Mouse (Mus musculus) frontal cortex, adult 2 months (tissue): Measurements from ENCODE around the gene Tm6sf1. TPM values are rescaled to one million over a fixed set of nuclear protein-coding genes. Genes with fewer than 3 reads are reported as not detected.

Experiments
- DNase-seq, 2 experiments: peaks; one replicate each; pipeline ENCODE4 v3.0.0; 2022; ENCODE audit warnings: low spot score in 1 of 2; ENCODE audit errors: extremely low spot score in 1 of 2
- polyA plus RNA-seq: library from polyadenylated mRNA; depleted of rRNA; stranded (reverse); fragments of >200 nt; gene quantifications from 2 replicates; pipeline ENCODE4 v1.2.3, GENCODE M21; 2012

Tm6sf1 gene
- polyA plus RNA-seq, 1 experiment = 76.4 TPM

- DNase-seq = no peak
Measured at GRCm38 (mm10) chr7:81849633-81850032, 9.2 kb upstream of the Tm6sf1 start.

DNA sequence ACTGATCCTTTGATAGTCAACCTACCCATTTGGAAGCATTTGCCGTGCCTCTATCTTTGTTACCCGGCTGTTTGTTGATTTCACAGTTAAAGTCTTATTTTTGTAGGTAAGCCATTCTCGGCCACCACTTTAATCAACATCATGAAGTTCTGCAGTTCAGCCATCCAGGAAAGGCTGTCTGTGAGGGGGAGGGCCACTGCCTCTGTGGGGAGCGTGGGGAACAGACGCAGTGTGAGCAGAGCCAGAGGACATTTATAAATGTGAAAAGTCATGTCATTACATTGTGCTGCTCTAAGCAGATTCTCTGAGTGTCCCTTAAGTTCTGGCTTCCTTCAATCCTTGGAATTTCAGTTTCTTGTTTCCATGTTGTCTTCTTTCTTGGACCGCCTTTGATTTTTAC lies 8.6 kb upstream of the Tm6sf1 start:
- no peak for DNase-seq

- DNase-seq = no peak
Measured at GRCm38 (mm10) chr7:81851706-81852105, 7.1 kb upstream of the Tm6sf1 start.

DNA sequence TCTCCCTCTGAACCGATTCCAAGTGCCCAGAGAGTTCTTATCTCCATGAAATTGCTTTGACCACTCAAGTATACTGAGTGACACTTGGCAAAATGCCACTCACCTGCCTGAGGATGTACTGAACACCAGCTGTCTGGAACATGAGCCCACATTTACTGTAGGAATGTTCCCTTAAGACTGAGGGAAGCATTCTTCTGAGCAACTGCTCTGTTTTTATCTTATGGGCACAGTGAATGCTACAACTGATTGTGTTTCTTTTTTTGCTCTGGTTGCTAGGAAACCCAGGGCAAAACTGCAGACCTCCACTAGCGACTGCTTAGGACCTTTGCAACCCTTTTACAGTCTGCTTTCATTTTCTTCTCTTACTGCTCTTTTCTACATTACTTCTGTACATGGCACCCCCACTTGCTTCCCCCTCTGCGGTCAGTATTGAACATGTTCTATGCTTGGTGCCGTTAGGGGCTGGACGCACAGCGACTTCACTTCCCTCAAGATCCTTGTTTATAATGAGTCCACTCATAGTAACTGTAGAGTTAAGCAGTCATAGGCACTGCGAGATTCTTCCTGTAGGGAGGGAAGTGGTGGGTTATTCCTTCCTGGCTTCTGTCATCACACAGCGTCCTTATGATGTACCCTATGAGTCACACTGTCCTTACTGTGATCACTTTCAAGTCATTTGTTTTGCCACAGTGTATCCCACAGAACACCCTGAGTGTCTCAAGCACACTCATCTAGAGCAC lies 4.1 kb upstream of the Tm6sf1 start:
- no peak for DNase-seq

DNA sequence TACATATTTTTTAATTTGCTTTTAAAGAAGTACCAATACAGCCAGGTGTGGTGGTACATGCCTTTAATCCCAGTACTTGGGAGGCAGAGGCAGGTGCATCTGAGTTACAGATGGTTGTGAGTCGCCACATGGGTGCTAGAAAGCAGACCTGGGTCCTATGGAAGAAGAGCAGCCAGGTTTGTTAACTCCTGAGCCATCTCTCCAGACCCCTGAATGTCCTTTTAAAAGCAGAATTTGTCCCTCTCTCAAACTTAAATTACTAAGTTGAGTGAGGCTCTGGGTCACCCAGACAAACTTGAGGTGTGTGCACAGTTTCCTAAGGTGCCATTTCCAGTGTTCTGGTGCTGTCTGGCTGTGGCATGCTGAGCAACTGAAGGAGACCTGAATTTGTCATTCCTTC lies 3.1 kb upstream of the Tm6sf1 start, which contains the start of gene Gm10160:
TSS of gene Gm10160 (minus strand) at position 101 of the 400 bp plus-strand sequence.
- no peak for DNase-seq

DNA sequence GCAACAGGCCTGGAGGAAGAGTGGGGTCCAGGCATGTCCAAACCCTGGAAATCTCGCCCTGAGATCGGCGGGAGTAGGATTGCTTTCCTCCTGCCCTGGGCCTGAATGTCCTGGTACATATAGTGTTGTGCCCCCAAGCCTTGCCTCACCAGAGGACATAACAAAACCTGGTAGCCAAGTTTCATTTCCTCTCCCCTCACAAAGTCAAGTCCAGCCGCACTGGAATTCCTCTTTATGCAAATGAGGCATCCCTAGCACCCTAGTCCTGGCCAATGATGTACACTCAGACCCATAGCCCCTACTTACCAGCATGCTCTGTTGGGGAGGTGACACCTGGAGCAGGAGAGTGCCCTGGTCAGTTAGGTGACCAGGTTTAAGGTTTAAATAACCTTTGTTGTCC lies 2.6 kb upstream of the Tm6sf1 start:
- DNase-seq = no peak

- no peak for DNase-seq
Measured at GRCm38 (mm10) chr7:81858236-81858635, 565 bp upstream of the Tm6sf1 start.

- DNase-seq = no peak
Measured at GRCm38 (mm10) chr7:81860071-81860470, 1.3 kb downstream of the Tm6sf1 start.

GRCm38 (mm10) chr7:81860996-81861395 lies 2.2 kb downstream of the Tm6sf1 start:
- DNase-seq = no peak

- no peak for DNase-seq
Measured at GRCm38 (mm10) chr7:81861461-81861860, 2.7 kb downstream of the Tm6sf1 start.

DNA sequence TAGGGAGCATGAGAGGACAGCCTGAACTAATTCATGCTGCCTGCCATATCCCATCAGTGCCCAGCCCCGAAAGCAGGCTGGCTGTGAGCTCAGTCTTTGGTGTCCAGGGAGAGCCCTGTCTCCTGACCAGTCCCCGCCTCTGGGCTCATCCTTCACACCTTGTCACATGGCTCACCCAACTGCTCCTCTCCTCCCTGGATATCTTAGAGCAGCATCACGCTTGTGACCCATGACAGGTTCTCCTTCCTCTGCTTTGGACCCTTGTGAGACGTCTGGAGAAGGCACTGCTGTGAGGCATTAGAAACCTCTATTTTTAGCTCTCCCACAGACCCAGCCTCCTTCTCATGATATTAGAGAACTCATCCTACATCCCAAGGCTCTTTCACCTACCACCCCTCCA lies 3.1 kb downstream of the Tm6sf1 start:
- no peak for DNase-seq

DNA sequence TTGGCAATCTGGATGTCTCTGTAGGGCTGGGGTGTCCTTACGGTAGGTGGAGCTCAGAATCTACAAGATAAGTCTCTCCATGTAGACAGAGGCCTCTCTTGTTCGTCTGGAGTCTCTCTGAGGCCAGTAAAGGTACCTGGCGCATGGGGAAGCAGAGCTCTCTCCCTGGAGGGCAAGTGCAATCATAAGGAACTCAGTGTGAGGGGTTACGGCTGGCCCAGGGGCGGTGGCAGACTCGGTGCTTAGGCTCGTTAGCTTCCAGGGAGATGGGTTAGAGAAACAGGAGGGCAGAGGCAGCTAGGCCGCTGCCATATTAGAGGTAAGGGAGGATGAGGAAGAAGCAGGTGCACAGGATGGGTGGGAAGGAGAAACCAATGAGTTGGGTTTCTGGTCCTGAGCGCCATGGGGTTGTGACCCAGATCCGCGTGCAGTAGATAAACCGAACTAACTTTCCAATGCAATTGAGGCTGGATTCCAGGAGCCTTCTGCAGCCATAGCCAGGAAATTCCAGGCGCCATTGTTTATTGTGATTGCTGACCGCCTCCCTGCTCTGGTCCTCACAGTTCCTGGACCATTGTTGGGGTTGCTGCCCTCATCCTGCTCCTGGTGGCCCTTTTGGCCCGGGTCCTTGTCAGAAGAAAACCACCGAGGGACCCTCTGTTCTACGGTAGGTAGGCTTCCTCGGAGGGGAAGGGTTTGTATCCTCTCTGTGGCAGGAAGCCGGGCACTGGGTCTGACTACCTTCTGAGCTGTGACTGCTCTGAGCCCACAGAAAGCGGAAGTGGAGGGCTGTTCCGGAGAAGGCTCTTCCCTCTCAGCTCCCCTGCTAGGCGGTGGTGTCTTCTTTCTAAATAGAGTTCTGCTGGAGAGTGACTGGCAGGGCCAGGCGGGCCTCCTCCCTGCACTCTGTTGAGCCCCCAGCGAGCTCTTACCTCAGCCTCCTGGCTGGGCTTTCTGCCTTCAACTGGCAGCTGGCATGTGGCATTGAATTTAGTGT lies 4.1 kb downstream of the Tm6sf1 start:
- DNase-seq = no peak

GRCm38 (mm10) chr7:81864552-81864951 lies 5.8 kb downstream of the Tm6sf1 start:
- DNase-seq = no peak

DNA sequence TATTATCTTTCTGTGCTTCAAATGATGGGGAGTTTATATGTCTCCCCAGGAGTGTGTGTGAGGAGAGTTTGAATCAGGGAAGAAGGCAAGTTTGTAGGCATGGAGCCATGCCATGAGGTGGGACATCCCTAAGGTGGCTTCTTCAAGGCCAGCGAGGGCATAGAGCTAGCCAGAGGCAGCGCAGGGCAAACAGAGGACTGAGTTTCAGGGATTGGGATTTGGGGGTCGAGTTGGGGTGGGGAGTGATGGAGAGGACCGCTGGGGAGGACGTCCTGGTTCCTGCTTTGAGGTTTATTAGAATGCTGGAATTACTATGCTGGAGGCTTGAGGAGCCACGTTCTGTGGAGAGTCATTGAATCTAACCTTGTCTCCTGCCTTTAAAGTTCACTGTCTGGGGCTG lies 7.1 kb downstream of the Tm6sf1 start:
- no peak for DNase-seq

DNA sequence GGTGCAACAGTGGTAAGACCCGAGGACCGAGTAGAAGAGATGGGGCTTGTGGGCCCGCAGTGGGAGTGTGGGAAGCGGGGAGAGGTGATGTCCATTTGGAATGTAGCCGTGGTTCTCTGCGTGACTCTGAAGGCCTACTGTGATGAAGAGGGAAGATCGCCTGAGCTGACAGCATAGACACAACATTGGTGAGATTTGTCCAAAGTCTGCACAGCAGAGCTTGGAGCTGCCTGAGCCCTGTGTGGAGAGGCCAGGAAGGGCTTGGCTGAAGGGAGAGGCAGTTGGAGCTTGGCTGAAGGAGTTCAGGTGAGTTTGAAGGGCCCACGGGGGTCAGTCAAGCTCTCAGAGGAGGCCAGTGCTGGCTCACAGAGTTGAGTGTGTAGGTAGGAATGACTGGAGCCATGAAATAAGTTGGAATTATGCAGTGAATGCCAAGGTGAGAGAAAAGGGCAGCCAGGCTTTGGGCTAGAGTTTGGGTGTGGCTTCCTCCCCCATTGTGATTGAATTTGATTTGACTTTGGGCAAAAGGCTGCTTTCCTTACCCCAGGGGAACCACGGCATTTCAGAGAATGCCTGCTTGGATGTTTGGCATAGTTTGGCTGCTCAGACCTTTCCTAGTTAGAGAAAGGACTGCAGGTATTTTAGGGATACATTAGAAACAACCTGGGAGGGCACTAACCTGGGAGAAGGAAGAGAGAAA lies 8.6 kb downstream of the Tm6sf1 start:
- DNase-seq = no peak

GRCm38 (mm10) chr7:81868158-81868557 lies 9.4 kb downstream of the Tm6sf1 start:
- DNase-seq = peak in 1 of 2 experiments; percentile 75

- no peak for DNase-seq
Measured at GRCm38 (mm10) chr7:81872493-81873013, 13.8 kb downstream of the Tm6sf1 start.

- DNase-seq = no peak
Measured at GRCm38 (mm10) chr7:81873807-81874206, 15.0 kb downstream of the Tm6sf1 start.

DNA sequence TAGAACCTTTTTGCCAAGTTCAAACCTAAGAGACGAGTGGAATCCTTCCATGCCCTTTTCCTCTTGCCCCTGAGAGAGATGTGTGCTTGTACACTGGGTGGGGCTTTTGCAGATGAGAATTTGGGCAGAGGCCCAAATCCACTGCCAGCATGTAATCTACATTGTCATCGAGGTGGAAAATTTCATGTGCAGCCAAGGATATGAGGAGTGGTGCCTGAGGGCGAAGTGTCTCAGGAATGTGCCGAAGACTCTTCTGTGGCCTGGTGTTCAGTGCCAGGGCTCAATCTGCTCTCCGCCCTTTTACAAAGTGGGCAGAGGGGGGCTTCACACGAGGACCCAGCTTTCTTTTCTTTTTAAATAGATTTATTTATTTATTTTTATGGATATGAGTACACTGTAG lies 15.8 kb downstream of the Tm6sf1 start:
- DNase-seq = no peak

DNA sequence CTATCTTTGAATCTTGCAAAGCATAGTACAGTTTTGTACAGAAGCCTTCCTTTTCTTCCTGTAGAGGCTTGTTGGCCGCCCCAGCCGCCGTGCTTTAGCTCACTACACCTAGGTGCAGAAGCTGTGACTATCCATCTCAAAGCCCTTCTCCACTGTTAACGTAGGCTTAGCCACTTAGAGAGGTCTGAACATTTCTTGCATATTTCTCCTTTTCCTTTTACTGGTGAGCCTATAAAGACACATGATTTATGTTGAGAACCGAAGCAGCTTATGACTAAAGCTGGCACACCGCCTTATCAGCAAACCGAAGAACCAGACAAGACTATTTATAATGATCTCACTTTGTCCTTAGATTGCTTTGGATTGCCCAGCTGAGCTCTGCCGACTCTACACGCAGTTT lies 16.6 kb downstream of the Tm6sf1 start:
- DNase-seq = peak in 1 of 2 experiments; percentile 53

- no peak for DNase-seq
Measured at GRCm38 (mm10) chr7:81880286-81880685, 21.5 kb downstream of the Tm6sf1 start.
